Mouse (Mus musculus): ENCODE measurements around the gene Elmo1. TPM values are rescaled to one million over a fixed set of nuclear protein-coding genes. Genes with fewer than 3 reads are reported as not detected.
A peak's percentile ranks its signal among the peaks of the same experiment; 100 is the strongest.

Gene Elmo1
- polyA plus RNA-seq, 1 experiment from 2014 or later, result 10.1 TPM

- no peaks in the 10 kb centered on the region for H3K4me1 ChIP-seq (replicated peaks)
- no peak overlapping the region for H3K9ac ChIP-seq
- no peak overlapping the region for H3K4me2 ChIP-seq
- ATAC-seq (replicated peaks; ENCODE audit: insufficient number of reproducible peaks, insufficient read depth, low FRiP score, low read depth), result no peak
- no peak overlapping the region for H3K27ac ChIP-seq
- H3K27me3 ChIP-seq, result no peaks in the 10 kb centered on the region
- H3K4me3 ChIP-seq, result no peak overlapping the region
- WGBS, result 74% methylated on average over 4 of the region's 4 CpGs
- H3K36me3 ChIP-seq, result no peaks in the 10 kb centered on the region
- no peaks in the 10 kb centered on the region for H3K9me3 ChIP-seq (replicated peaks)
Measured at GRCm38 (mm10) chr13:20525844-20526243, 435.4 kb downstream of the Elmo1 start.

- no peak for ATAC-seq (replicated peaks; ENCODE audit: insufficient number of reproducible peaks, insufficient read depth, low FRiP score, low read depth)
- H3K4me3 ChIP-seq, result no peak overlapping the region
- peaks cover 7% of the 10 kb centered on the region for H3K4me1 ChIP-seq (replicated peaks)
- H3K27me3 ChIP-seq, result no peaks in the 10 kb centered on the region
- no peaks in the 10 kb centered on the region for H3K9me3 ChIP-seq (replicated peaks)
- 76% methylated on average over 1 of the region's 1 CpGs for WGBS
- H3K9ac ChIP-seq, result no peak overlapping the region
- H3K4me2 ChIP-seq, result no peak overlapping the region
- no peaks in the 10 kb centered on the region for H3K36me3 ChIP-seq
- no peak overlapping the region for H3K27ac ChIP-seq
Measured at GRCm38 (mm10) chr13:20537053-20537452, 446.7 kb downstream of the Elmo1 start.

- H3K36me3 ChIP-seq, result no peaks in the 10 kb centered on the region
- H3K9me3 ChIP-seq (replicated peaks), result no peaks in the 10 kb centered on the region
- H3K27ac ChIP-seq, result no peak overlapping the region
- H3K4me2 ChIP-seq, result no peak overlapping the region
- H3K4me3 ChIP-seq, result no peak overlapping the region
- ATAC-seq (replicated peaks; ENCODE audit: insufficient number of reproducible peaks, insufficient read depth, low FRiP score, low read depth), result no peak
- 71% methylated on average over 2 of the region's 2 CpGs for WGBS
- peaks cover 7% of the 10 kb centered on the region for H3K4me1 ChIP-seq (replicated peaks)
- no peaks in the 10 kb centered on the region for H3K27me3 ChIP-seq
- no peak overlapping the region for H3K9ac ChIP-seq
Measured at GRCm38 (mm10) chr13:20537487-20537886, 447.1 kb downstream of the Elmo1 start.

- H3K9me3 ChIP-seq (replicated peaks), result no peaks in the 10 kb centered on the region
- H3K9ac ChIP-seq, result no peak overlapping the region
- 0 out of 2 replicates have a peak overlapping the region, but pooled peaks have one; percentile 4 for H3K27ac ChIP-seq
- H3K4me2 ChIP-seq, result no peak overlapping the region
- peaks cover 7% of the 10 kb centered on the region for H3K4me1 ChIP-seq (replicated peaks)
- no peaks in the 10 kb centered on the region for H3K27me3 ChIP-seq
- no peak for ATAC-seq (replicated peaks; ENCODE audit: insufficient number of reproducible peaks, insufficient read depth, low FRiP score, low read depth)
- 45% methylated on average over 12 of the region's 12 CpGs for WGBS
- H3K4me3 ChIP-seq, result no peak overlapping the region
- H3K36me3 ChIP-seq, result no peaks in the 10 kb centered on the region
Measured at GRCm38 (mm10) chr13:20538216-20539070, 448.0 kb downstream of the Elmo1 start.

- Histone ChIP-seq H3K4me3 (no peak overlapping the region), H3K27ac (no peak overlapping the region), H3K9me3 (replicated peaks) (no peaks in the 10 kb centered on the region), H3K4me1 (replicated peaks) (peaks cover 7% of the 10 kb centered on the region), H3K9ac (no peak overlapping the region), H3K36me3 (no peaks in the 10 kb centered on the region), H3K4me2 (no peak overlapping the region), H3K27me3 (no peaks in the 10 kb centered on the region)
- no peak for ATAC-seq (replicated peaks; ENCODE audit: insufficient number of reproducible peaks, insufficient read depth, low FRiP score, low read depth)
- 84% methylated on average over 2 of the region's 2 CpGs for WGBS
Measured at GRCm38 (mm10) chr13:20539631-20540030, 449.2 kb downstream of the Elmo1 start.

GRCm38 (mm10) chr13:20546568-20547204 is 456.3 kb downstream of the Elmo1 start:
- Histone ChIP-seq H3K27me3 (no peaks in the 10 kb centered on the region), H3K36me3 (no peaks in the 10 kb centered on the region), H3K27ac (no peak overlapping the region), H3K9ac (no peak overlapping the region), H3K4me3 (no peak overlapping the region), H3K9me3 (replicated peaks) (no peaks in the 10 kb centered on the region), H3K4me2 (no peak overlapping the region), H3K4me1 (replicated peaks) (peaks cover 9% of the 10 kb centered on the region; the same call in 1 of the 2 replicates)
- 73% methylated on average over 12 of the region's 12 CpGs for WGBS
- ATAC-seq (replicated peaks; ENCODE audit: insufficient number of reproducible peaks, insufficient read depth, low FRiP score, low read depth), result no peak

GRCm38 (mm10) chr13:20549983-20550382 is 459.6 kb downstream of the Elmo1 start:
- H3K36me3 ChIP-seq, result no peaks in the 10 kb centered on the region
- no peak overlapping the region for H3K4me3 ChIP-seq
- H3K9me3 ChIP-seq (replicated peaks), result no peaks in the 10 kb centered on the region
- H3K4me2 ChIP-seq, result no peak overlapping the region
- no peak for ATAC-seq (replicated peaks; ENCODE audit: insufficient number of reproducible peaks, insufficient read depth, low FRiP score, low read depth)
- no peak overlapping the region for H3K9ac ChIP-seq
- H3K4me1 ChIP-seq (replicated peaks), result peaks cover 9% of the 10 kb centered on the region; the same call in 1 of the 2 replicates
- no peak overlapping the region for H3K27ac ChIP-seq
- WGBS, result 48% methylated on average over 4 of the region's 4 CpGs
- no peaks in the 10 kb centered on the region for H3K27me3 ChIP-seq

GRCm38 (mm10) chr13:20551559-20551958 is 461.2 kb downstream of the Elmo1 start:
- peaks cover 7% of the 10 kb centered on the region; the same call in 1 of the 2 replicates for H3K4me1 ChIP-seq (replicated peaks)
- no peak overlapping the region for H3K4me3 ChIP-seq
- no peaks in the 10 kb centered on the region for H3K36me3 ChIP-seq
- no peaks in the 10 kb centered on the region for H3K9me3 ChIP-seq (replicated peaks)
- H3K27me3 ChIP-seq, result no peaks in the 10 kb centered on the region
- no peak overlapping the region for H3K4me2 ChIP-seq
- no peak overlapping the region for H3K9ac ChIP-seq
- H3K27ac ChIP-seq, result no peak overlapping the region
- ATAC-seq (replicated peaks; ENCODE audit: insufficient number of reproducible peaks, insufficient read depth, low FRiP score, low read depth), result no peak
- 86% methylated on average over 1 of the region's 1 CpGs for WGBS

GRCm38 (mm10) chr13:20555853-20556452 is 465.6 kb downstream of the Elmo1 start:
- Histone ChIP-seq H3K27me3 (no peaks in the 10 kb centered on the region), H3K4me1 (replicated peaks) (no peaks in the 10 kb centered on the region), H3K4me3 (no peak overlapping the region), H3K9me3 (replicated peaks) (no peaks in the 10 kb centered on the region), H3K9ac (no peak overlapping the region), H3K27ac (no peak overlapping the region), H3K4me2 (no peak overlapping the region), H3K36me3 (no peaks in the 10 kb centered on the region)
- 78% methylated on average over 4 of the region's 4 CpGs for WGBS
- ATAC-seq (replicated peaks; ENCODE audit: insufficient number of reproducible peaks, insufficient read depth, low FRiP score, low read depth), result no peak

- Histone ChIP-seq H3K36me3 (no peaks in the 10 kb centered on the region), H3K9ac (no peak overlapping the region), H3K27me3 (no peaks in the 10 kb centered on the region), H3K4me2 (no peak overlapping the region), H3K4me1 (replicated peaks) (no peaks in the 10 kb centered on the region), H3K4me3 (no peak overlapping the region), H3K27ac (no peak overlapping the region), H3K9me3 (replicated peaks) (no peaks in the 10 kb centered on the region)
- 87% methylated on average over 10 of the region's 10 CpGs for WGBS
- no peak for ATAC-seq (replicated peaks; ENCODE audit: insufficient number of reproducible peaks, insufficient read depth, low FRiP score, low read depth)
Measured at GRCm38 (mm10) chr13:20556739-20557138, 466.3 kb downstream of the Elmo1 start.

GRCm38 (mm10) chr13:20557156-20557555 is 466.8 kb downstream of the Elmo1 start:
- no peaks in the 10 kb centered on the region for H3K36me3 ChIP-seq
- no peak for ATAC-seq (replicated peaks; ENCODE audit: insufficient number of reproducible peaks, insufficient read depth, low FRiP score, low read depth)
- H3K27ac ChIP-seq, result no peak overlapping the region
- no peak overlapping the region for H3K9ac ChIP-seq
- no peaks in the 10 kb centered on the region for H3K4me1 ChIP-seq (replicated peaks)
- no peak overlapping the region for H3K4me3 ChIP-seq
- no peak overlapping the region for H3K4me2 ChIP-seq
- no peaks in the 10 kb centered on the region for H3K9me3 ChIP-seq (replicated peaks)
- no peaks in the 10 kb centered on the region for H3K27me3 ChIP-seq
- WGBS, result 85% methylated on average over 8 of the region's 8 CpGs

Data from heart, embryonic 15.5 days (tissue).